Mouse (Mus musculus) left cerebral cortex, postnatal 25 days (tissue): ENCODE results near the gene Ddx49. TPM values are rescaled to one million over a fixed set of nuclear protein-coding genes. Genes with fewer than 3 reads are reported as not detected.

Experiments
- DNase-seq, 2 experiments: peaks; one replicate each; pipeline ENCODE4 v3.0.0; 2022; ENCODE audit warnings: low spot score in 2 of 2, mixed read lengths in 1 of 2
- intact Hi-C: fragments of 180-260 bp; cut with DNase I; formaldehyde crosslinking; loops from one replicate; pipeline ENCODE4 v1.15.1; 2025
- total RNA-seq, 2 experiments: library from RNA; stranded (reverse); gene quantifications; 2 replicates each; pipeline ENCODE4 v1.2.3; 2021

Gene Ddx49
- total RNA-seq: 10 to 100 TPM; 42.3 to 42.5 TPM

GRCm38 (mm10) chr8:70302358-70302890, at the start of gene Ddx49, which contains the start of gene Cope:
TSS of gene Ddx49 (minus strand) at chr8:70302489.
TSS of gene Cope (plus strand) at chr8:70302518.
- peak; percentile 97 for DNase-seq
- intact Hi-C loops: no loop called here

- DNase-seq: no peak
- intact Hi-C loops: loop anchor here (5.0 kb wide), 2 partner anchors 65 to 155 kb away; partner anchors contain the start of gene Rex1bd
Observed at GRCm38 (mm10) chr8:70352000-70352384, 49.7 kb upstream of the Ddx49 start.

DNA sequence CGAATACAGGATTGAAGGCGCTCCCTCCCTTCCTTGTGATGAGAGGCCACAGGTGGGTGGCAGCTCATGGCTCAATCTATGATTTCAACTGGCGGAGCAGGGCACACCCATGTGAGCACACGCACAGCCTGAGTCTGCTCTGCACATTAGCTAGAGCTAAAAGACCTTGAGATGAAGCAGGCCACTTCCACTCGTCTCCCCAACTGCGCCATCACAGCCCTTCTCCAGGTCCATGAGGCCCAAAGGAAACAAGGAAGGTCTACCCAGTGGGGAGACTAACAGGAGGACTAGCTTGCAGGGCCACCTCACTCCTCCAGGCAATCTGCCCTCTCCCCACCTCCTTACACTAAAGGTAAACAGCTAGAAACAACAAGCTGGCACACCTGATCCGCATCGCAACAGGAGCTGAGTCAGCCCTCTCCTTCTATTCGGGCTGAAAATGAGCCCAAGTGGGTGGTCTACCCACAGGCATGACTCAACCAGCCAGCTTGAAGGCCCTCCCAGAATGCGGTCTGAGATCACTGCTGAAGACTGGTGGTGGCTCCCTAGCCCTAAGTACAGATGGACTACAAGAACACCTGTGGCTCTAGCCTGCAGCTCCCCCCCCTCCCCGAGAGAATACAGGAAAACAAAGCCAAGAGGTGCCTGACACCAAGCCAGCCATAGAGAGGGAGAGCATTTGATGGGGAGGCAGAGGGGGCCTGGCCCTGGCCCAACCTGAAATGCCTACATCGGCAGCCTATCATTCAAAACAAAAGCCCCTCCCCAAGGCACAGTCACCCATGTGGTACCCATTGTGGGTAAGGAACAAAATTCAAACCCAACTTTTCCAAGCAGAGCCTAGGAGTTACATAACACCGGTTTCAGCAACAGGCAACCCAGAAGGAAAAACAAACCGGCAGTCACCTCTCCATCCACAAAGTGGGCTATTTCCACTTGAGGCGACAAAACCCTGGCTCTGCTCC, 49.0 kb upstream of the Ddx49 start:
- intact Hi-C loops: loop anchor here (5.0 kb wide), 2 partner anchors 66 to 156 kb away; partner anchors contain the start of gene Rex1bd
- peak in 1 of 2 experiments; percentile 76 for DNase-seq

DNA sequence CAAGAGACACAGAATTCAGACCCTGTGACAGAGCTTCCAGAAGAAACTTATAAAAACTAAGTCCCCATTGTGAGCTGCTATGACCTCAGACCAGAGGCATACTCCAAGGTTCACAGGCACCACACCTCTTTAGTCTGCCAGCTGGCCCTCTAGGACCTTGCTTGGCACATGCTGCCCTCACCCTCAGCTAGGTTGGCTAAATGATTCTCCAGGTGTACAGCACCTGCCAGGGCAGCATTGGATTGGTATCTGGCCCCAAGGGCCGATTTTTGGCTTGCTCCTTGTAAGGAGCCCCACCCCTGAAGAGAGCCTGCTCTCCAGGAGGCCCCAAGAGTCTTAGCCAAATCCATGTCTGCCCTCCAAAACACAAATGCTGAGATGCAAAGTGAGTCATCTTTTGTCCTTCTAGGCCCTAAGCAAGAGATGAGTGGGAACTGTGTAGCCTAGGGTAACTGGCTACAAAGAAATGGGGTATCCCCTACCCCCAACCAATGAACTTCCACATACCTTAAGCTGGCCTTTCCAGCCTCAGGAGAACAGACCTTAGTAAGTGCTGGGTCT, 45.7 kb upstream of the Ddx49 start:
- DNase-seq: no peak
- intact Hi-C loops: no loop called here

GRCm38 (mm10) chr8:70347443-70347842, 45.2 kb upstream of the Ddx49 start:
- intact Hi-C loops: no loop called here
- DNase-seq: no peak

DNA sequence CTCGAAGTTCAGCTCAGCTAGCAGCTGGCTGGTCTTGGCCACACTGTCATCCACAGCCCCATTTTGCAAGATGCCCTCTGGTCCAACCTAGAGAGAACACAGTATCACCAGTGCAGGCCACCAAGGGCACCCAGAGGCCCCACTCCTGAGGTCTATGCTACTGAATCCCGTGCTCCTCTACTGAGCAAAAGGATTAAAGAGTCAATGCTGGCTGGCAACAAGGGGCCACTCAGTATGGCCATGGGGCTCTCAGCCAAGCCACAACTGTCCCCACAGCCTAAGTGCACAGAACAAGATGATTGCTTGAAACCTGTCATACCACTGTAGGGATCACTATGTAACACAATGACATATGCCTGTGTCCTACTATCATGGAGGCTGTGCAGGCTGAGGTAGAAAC, 42.0 kb upstream of the Ddx49 start:
- intact Hi-C loops: no loop called here
- no peak for DNase-seq

DNA sequence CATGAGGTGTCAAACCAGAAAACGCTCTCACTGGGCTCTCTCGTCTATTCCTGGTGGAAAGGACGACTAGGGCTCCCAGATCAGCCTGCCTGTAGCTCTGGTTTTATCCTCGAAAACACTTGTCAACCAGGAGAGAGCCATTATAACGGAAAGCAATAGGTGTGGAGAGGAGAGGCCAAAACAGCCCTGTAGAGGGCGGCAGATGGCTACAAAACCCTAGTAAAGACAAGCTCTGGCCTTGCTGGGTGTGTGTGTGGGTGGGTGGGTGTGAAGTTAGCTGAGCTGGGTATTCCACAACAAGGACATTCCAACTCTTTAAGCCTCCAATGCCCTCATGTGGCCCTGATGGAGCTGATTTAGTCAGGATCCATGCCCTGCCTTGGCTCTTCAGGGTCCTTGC, 41.4 kb upstream of the Ddx49 start:
- intact Hi-C loops: no loop called here
- peak; percentile 20 to 60 for DNase-seq

GRCm38 (mm10) chr8:70343076-70343475, 40.8 kb upstream of the Ddx49 start:
- intact Hi-C loops: no loop called here
- DNase-seq: no peak

- DNase-seq: no peak
- intact Hi-C loops: no loop called here
Observed at GRCm38 (mm10) chr8:70342007-70342406, 39.7 kb upstream of the Ddx49 start.

DNA sequence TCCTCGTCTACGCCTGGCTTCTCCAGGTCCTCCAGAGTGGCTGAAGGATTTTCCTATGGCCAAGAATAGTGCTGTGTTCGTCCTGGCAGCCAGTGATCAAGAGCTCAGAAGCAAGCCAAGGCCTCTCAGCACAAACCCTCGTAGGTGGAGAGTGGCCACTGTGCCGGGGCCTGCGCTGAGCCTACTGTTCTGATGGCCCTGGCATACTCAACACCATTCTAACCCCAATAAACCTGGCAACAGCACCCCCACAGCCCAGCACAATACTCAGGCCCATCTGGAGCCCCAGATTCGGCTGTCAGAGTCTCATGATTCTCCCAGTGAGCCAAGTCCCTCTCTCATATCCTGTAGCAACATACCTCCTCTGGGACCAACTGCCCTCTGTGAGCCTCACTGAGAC, 38.4 kb upstream of the Ddx49 start:
- no peak for DNase-seq
- intact Hi-C loops: no loop called here

GRCm38 (mm10) chr8:70338931-70339330, 36.6 kb upstream of the Ddx49 start:
- intact Hi-C loops: no loop called here
- no peak for DNase-seq

GRCm38 (mm10) chr8:70332878-70333202, 30.6 kb upstream of the Ddx49 start:
- no peak for DNase-seq
- intact Hi-C loops: no loop called here

- intact Hi-C loops: no loop called here
- peak; percentile 74 to 81 for DNase-seq
Observed at GRCm38 (mm10) chr8:70332070-70332877, 30.0 kb upstream of the Ddx49 start.

GRCm38 (mm10) chr8:70331526-70331925, 29.2 kb upstream of the Ddx49 start:
- intact Hi-C loops: no loop called here
- no peak for DNase-seq

DNA sequence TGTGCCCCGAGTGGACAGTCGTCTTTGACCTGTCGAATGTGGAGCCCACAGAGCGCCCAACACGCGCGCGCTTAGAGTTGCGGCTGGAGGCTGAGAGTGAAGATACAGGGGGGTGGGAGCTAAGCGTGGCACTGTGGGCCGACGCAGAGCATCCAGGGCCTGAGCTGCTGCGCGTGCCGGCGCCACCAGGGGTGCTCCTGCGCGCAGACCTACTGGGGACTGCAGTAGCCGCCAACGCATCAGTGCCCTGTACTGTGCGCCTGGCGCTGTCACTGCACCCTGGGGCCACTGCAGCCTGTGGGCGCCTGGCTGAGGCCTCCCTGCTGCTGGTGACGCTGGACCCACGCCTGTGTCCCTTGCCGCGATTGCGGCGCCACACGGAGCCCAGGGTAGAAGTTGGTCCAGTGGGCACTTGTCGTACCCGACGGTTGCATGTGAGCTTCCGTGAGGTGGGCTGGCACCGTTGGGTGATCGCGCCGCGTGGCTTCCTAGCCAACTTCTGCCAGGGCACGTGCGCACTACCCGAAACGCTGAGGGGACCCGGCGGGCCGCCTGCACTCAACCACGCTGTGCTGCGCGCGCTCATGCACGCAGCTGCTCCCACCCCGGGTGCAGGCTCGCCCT, 28.6 kb upstream of the Ddx49 start:
- DNase-seq: peak; percentile 77 to 81
- intact Hi-C loops: no loop called here

- intact Hi-C loops: no loop called here
Observed at GRCm38 (mm10) chr8:70329835-70330740, 27.8 kb upstream of the Ddx49 start.

GRCm38 (mm10) chr8:70329124-70329834, 27.0 kb upstream of the Ddx49 start, which contains the start of gene Gdf1:
TSS of gene Gdf1 (plus strand) at chr8:70329817.
- intact Hi-C loops: no loop called here
- no peak for DNase-seq

More at GRCm38 (mm10) chr8:70329835-70330740, 27.8 kb upstream of the Ddx49 start:
- DNase-seq: peak in 1 of 2 experiments; percentile 43

- DNase-seq: no peak
- intact Hi-C loops: no loop called here
Observed at GRCm38 (mm10) chr8:70327512-70327911, 25.2 kb upstream of the Ddx49 start.
